Mouse (Mus musculus) hindbrain, embryonic 14.5 days (tissue): ENCODE measurements around the gene Cdca7l. TPM values are rescaled to one million over a fixed set of nuclear protein-coding genes. Genes with fewer than 3 reads are reported as not detected.
"Not testable (repeated sequence)": the region's sequence is repeated elsewhere in the genome, so short reads cannot be mapped to it uniquely, and the experiment has no call there.

Experiments used
- ATAC-seq: fragments of 200-750 bp; cut with Nextera tagmentation; 2 replicates; pipeline ENCODE4 v1.8.0; 2017; ENCODE audit warnings: moderate number of reproducible peaks, mild to moderate bottlenecking, moderate TSS enrichment, moderate library complexity; ENCODE audit not compliant: low FRiP score
- DNase-seq: peaks from one replicate; pipeline ENCODE4 v3.0.0-alpha.2; 2015; ENCODE audit warnings: low spot score
- H3K27ac ChIP-seq: fragments of 300-500 bp; sonication (generic); 2 replicates; pipeline ENCODE4 v1.5.1; 2014; ENCODE audit warnings: mild to moderate bottlenecking, moderate library complexity
- H3K27me3 ChIP-seq: fragments of 300-500 bp; sonication (generic); 2 replicates; pipeline ENCODE4 v1.6.1; 2014; ENCODE audit warnings: mild to moderate bottlenecking, low read length, mixed read lengths; ENCODE audit not compliant: control insufficient read depth, insufficient read depth
- H3K36me3 ChIP-seq: fragments of 300-500 bp; sonication (generic); replicated peaks from 2 replicates; pipeline ENCODE4 v1.6.1; 2014; ENCODE audit not compliant: control insufficient read depth, insufficient read depth
- H3K4me1 ChIP-seq: fragments of 300-500 bp; sonication (generic); replicated peaks from 2 replicates; pipeline ENCODE4 v1.6.1; 2014; ENCODE audit warnings: antibody characterized with exemption, low read length, mixed read lengths; ENCODE audit not compliant: control insufficient read depth, insufficient read depth
- H3K4me2 ChIP-seq: fragments of 300-500 bp; sonication (generic); replicated peaks from 2 replicates; pipeline ENCODE4 v1.6.1; 2014; ENCODE audit warnings: mild to moderate bottlenecking, moderate library complexity
- H3K4me3 ChIP-seq: fragments of 300-500 bp; sonication (generic); replicated peaks from 2 replicates; pipeline ENCODE4 v1.5.1; 2014; ENCODE audit warnings: mild to moderate bottlenecking, low read length
- H3K9ac ChIP-seq: fragments of 300-500 bp; sonication (generic); 2 replicates; pipeline ENCODE4 v1.6.1; 2014
- H3K9me3 ChIP-seq: fragments of 300-500 bp; sonication (generic); 2 replicates; pipeline ENCODE4 v1.6.1; 2016; ENCODE audit warnings: low read length; ENCODE audit not compliant: control insufficient read depth
- WGBS: fragments of 180-500 bp; shearing (Covaris S2); extraction: QIAGEN DNeasy Blood & Tissue Kit; methylation state at CpG from one replicate; pipeline ENCODE4 v1.1.7; 2014; 5-methylcytosine and 5-hydroxymethylcytosine counted together
- polyA plus RNA-seq: library from polyadenylated mRNA; unstranded; fragments of >200 nt; fragmentation: Nextera tagmentation; extraction: Ambion mirVana; gene quantifications from 2 replicates; pipeline ENCODE4 v1.2.1, GENCODE M21; 2014

The Cdca7l gene
- polyA plus RNA-seq, 1 experiment from 2014 or later: 4.9 TPM

DNA sequence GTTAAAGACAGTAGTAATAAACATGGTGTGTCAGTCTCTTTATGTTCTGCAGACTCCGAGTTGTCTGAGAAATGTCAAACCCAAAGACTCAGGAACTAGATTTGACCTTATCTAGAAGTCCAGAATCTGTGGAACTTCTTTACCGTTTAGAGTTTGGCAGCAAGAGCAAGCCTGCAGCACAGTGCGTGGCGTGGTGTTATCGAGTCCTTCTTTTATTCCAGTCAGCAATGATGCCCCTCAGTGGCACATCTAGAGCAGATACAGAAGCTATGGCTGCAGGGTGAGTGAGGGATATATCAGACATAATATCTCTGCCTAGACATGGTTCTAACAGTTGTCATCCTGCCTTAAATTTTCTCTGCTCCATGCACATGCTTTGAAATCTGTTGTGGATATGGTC, 58.6 kb downstream of the Cdca7l start:
- Histone ChIP-seq H3K27ac (no peak overlapping the region), H3K27me3 (no peaks in the 10 kb centered on the region), H3K36me3 (no peaks in the 10 kb centered on the region), H3K9me3 (no peaks in the 10 kb centered on the region), H3K4me2 (no peak overlapping the region), H3K9ac (no peak overlapping the region), H3K4me3 (no peak overlapping the region), H3K4me1 (no peaks in the 10 kb centered on the region)
- ATAC-seq (no peak), DNase-seq (no peak)
- WGBS: 90% methylated on average over 5 of the region's 5 CpGs

DNA sequence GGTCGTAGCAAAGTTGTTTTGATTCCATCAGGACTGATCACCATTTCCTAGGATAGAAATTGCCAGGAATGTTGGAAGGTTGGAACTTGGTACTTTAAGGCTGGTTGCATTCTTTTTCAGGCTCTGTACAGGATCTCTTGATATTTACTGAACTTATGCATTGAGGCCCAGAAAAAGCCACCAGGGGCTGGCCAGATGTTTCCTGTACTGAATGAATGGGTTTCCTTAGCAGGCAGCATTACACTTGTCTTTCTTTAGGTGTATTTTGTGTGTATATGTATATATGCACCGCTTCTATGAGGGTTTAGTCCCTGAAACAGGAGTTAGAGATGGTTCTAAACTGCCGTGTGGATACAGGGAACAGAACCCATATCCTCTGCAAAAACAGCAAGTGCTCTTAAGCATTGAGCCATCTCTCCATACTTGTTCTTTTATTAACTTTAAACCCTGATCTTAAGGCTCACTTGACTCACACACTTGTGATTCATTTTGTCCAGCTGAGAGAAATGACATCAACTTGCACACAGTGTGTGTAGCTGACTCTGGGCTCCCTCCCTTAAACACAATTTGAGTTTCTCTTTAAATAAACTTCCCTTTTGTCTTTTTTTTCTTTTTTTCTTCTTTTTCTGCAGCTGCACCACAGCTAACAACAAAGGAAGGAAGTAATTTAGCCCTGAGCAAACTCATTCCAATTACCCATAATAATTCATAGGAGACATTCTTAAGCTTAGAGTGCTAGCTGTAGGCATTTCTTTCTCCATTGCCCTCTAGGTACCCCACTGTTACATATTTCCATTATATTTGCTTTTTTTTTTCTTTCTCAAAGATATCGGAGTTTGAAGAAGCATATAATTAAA, 63.8 kb downstream of the Cdca7l start:
- no peaks in the 10 kb centered on the region for H3K27me3 ChIP-seq
- no peaks in the 10 kb centered on the region for H3K36me3 ChIP-seq
- H3K27ac ChIP-seq: no peak overlapping the region
- H3K4me1 ChIP-seq: no peaks in the 10 kb centered on the region
- WGBS: 91% methylated on average over 4 of the region's 4 CpGs
- H3K4me3 ChIP-seq: no peak overlapping the region
- no peak overlapping the region for H3K9ac ChIP-seq
- no peak overlapping the region for H3K4me2 ChIP-seq
- DNase-seq: no peak
- no peaks in the 10 kb centered on the region for H3K9me3 ChIP-seq
- ATAC-seq: no peak

DNA sequence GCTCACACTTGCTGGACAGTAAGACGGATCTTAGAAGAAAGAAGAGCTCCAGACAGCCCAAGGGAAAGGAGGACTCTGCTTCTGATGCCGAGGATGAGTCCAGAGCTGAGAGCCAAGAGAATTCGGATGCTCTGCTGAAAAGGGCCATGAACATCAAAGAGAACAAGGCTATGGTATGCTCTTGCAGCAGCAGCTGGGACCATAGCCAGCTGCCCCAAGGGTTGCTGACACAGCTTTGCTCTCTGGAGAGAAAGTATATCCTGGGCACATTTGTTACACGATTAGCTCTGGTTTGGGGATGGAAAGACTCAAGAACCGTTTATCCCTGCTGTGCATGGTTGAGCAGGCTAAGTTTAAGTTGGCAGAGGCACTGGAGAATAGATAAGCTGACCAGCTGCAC, 68.2 kb downstream of the Cdca7l start:
- no peaks in the 10 kb centered on the region for H3K27me3 ChIP-seq
- H3K4me1 ChIP-seq: no peaks in the 10 kb centered on the region
- no peak overlapping the region for H3K9ac ChIP-seq
- WGBS: 67% methylated on average over 5 of the region's 5 CpGs
- DNase-seq (no peak), ATAC-seq (no peak)
- H3K36me3 ChIP-seq: no peaks in the 10 kb centered on the region
- no peak overlapping the region for H3K4me3 ChIP-seq
- H3K27ac ChIP-seq: no peak overlapping the region
- no peaks in the 10 kb centered on the region for H3K9me3 ChIP-seq
- H3K4me2 ChIP-seq: no peak overlapping the region

DNA sequence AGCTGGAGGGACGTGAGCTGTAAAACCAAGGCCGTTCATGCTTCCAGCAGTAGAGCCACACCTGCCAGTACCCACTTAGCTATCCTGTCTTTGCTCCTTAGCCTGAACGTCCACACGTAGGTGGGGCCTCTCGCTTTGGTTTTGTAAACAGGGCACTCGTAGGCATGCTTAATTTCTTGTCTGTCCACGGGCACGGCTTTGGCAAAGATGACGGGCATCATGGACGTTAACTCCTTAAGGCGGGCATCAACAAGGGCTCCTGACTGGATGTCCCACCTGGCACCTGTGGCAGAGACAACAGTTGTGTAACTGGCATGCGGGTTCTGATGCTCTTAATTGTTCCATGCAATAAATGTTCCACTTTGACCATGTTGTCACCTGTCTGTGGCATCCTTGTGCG, 74.3 kb downstream of the Cdca7l start:
- DNase-seq (no peak), ATAC-seq (no peak)
- Histone ChIP-seq H3K4me2 (no peak overlapping the region), H3K9me3 (no peaks in the 10 kb centered on the region), H3K27me3 (no peaks in the 10 kb centered on the region), H3K4me1 (no peaks in the 10 kb centered on the region), H3K4me3 (no peak overlapping the region), H3K9ac (no peak overlapping the region), H3K36me3 (no peaks in the 10 kb centered on the region), H3K27ac (no peak overlapping the region)
- 96% methylated on average over 13 of the region's 13 CpGs for WGBS

DNA sequence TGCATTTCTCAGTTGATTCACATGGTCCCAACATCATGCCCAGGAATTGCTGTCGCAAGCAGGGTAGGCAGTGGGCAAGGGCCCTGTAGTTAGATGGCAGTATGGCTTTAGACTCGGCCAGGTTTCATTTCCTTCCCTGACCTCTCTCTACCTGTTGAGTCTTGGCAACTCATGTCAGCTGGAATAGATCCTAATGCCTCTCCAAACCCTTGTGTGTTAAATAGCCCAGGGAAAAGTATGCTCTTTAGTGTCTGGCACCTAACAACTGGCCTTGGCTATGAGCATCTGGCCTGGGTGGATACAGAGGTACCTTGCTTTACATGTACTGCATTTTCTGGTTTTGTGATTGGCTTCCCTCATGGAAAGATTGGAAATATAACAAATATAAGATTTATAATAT, 80.5 kb downstream of the Cdca7l start:
- H3K4me1 ChIP-seq: no peaks in the 10 kb centered on the region
- H3K4me2 ChIP-seq: no peak overlapping the region
- no peaks in the 10 kb centered on the region for H3K36me3 ChIP-seq
- no peak overlapping the region for H3K4me3 ChIP-seq
- ATAC-seq (no peak), DNase-seq (no peak)
- 94% methylated on average over 2 of the region's 2 CpGs for WGBS
- H3K27ac ChIP-seq: no peak overlapping the region
- no peaks in the 10 kb centered on the region for H3K9me3 ChIP-seq
- no peaks in the 10 kb centered on the region for H3K27me3 ChIP-seq
- no peak overlapping the region for H3K9ac ChIP-seq

DNA sequence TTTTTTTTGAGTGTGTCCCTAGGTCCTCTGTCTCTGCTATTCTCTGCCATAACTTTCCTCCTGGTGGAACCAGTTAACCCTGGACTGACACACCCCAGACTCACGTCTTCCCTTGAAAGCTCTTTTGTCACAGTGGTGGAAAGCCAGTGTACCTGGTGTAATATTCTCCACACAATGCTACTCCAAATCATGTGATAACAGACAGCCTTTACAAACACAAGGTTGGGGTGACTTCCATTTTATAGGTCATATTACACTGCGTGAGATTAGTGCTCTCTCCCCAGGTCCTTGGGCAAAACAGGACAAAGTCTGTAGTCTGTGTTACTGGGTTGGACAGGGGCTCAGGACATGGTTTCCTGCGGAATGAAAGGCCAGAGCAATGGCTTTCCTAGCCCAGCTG, 83.3 kb downstream of the Cdca7l start:
- 89% methylated on average over 3 of the region's 3 CpGs for WGBS
- ATAC-seq: no peak
- no peaks in the 10 kb centered on the region for H3K36me3 ChIP-seq

DNA sequence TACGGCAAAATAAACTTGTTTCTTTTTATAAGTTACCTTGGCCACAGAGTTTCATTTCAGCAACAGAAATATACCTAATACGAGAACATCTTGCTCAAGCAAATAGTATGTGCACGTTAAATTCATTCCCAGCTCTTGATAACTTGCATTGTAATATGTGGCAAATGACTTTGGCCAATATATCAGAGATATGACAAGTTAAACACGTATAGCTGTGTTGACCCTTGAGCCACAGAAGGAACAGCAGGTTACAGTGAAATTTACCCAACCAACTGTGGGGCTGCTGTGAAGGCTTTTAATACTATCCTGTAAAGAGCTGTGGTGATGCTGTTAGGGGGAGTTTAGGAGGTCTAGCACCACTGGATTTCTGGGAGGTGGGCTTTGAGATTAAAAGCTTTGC, 96.7 kb downstream of the Cdca7l start:
- no CpG with 5 or more reads among the region's 4 CpGs for WGBS
- not testable (repeated sequence) for H3K4me2 ChIP-seq, DNase-seq, H3K36me3 ChIP-seq, H3K4me3 ChIP-seq, ATAC-seq, H3K27me3 ChIP-seq, H3K9me3 ChIP-seq, H3K4me1 ChIP-seq, H3K9ac ChIP-seq, H3K27ac ChIP-seq

More for the DNA sequence above, 83.3 kb downstream of the Cdca7l start:
- Histone ChIP-seq H3K4me1 (no peaks in the 10 kb centered on the region), H3K4me3 (no peak overlapping the region), H3K27ac (no peak overlapping the region), H3K27me3 (no peaks in the 10 kb centered on the region), H3K4me2 (no peak overlapping the region), H3K9ac (no peak overlapping the region), H3K9me3 (no peaks in the 10 kb centered on the region)
- no peak for DNase-seq

DNA sequence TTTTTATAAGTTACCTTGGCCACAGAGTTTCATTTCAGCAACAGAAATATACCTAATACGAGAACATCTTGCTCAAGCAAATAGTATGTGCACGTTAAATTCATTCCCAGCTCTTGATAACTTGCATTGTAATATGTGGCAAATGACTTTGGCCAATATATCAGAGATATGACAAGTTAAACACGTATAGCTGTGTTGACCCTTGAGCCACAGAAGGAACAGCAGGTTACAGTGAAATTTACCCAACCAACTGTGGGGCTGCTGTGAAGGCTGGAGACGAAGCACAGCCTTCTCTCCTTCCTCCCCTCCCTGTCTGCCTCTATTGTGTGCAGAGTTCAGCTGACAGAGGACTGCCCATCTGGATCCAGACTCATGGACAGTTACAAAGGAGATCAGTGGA, 97.3 kb downstream of the Cdca7l start:
- H3K9me3 ChIP-seq, H3K4me3 ChIP-seq, H3K4me2 ChIP-seq, H3K36me3 ChIP-seq, ATAC-seq, H3K27ac ChIP-seq, H3K4me1 ChIP-seq, DNase-seq, H3K27me3 ChIP-seq, H3K9ac ChIP-seq: not testable (repeated sequence)
- WGBS: 52% methylated on average over 1 of the region's 4 CpGs

DNA sequence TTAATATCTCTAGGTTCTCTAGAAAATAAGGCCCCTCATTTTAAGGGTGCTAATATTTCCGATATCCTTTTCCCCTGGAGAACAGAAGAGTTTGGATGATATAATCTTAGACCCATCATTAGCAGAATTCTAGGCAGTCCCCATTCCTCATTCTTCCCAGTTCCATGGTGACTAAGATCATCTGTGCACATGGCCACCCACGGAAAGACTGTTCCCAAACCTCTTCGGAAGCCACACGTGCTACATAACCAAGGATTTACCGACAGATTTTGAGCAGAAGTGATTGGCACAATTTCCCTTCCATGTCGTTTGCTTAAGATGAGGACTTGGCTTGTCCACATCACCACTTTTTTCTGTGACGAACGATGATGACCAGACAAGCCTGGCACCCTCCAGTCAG, 99.6 kb downstream of the Cdca7l start:
- no peak overlapping the region for H3K27ac ChIP-seq
- H3K9me3 ChIP-seq: no peaks in the 10 kb centered on the region
- 90% methylated on average over 8 of the region's 8 CpGs for WGBS
- H3K4me2 ChIP-seq: no peak overlapping the region
- H3K4me3 ChIP-seq: no peak overlapping the region
- no peaks in the 10 kb centered on the region for H3K36me3 ChIP-seq
- ATAC-seq: no peak
- no peak overlapping the region for H3K9ac ChIP-seq
- no peak for DNase-seq
- no peaks in the 10 kb centered on the region for H3K4me1 ChIP-seq
- H3K27me3 ChIP-seq: no peaks in the 10 kb centered on the region
